Mouse (Mus musculus): Measurements from ENCODE around the gene Defb35. TPM values are rescaled to one million over a fixed set of nuclear protein-coding genes. Genes with fewer than 3 reads are reported as not detected.
"Not testable (repeated sequence)": the region's sequence is repeated elsewhere in the genome, so short reads cannot be mapped to it uniquely, and the experiment has no call there.

The Defb35 gene
- not detected in 3 replicates for total RNA-seq (2017)

- ATAC-seq (replicated peaks; ENCODE audit: insufficient number of reproducible peaks, low FRiP score, low TSS enrichment, poor library complexity, severe bottlenecking), result not testable (repeated sequence)
Measured at GRCm38 (mm10) chr8:21938052-21938451, at the start of gene Defb35. Gene Defb35 (plus strand): TSS chr8:21938352.

DNA sequence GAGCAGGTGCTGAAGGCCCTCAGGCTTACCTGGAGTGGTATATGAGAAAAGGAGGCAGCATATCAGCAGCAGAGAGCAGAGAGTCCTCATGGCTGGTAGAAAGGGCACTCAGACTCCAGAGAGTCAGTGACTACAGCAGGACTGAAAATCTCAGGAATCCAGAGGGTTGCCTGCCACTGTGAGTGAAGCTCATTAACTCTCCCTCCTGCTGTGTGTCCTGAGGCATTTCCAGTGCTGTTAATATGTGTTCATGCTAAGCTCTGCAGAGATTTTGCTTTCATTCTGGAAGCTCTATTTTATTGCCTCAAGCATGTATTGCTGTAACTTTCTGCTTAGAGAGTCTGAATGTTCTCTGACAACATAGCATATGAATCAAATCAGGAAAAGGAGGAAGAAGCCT is 31.9 kb upstream of the Defb35 start, which contains the start of gene Defb11:
Gene Defb11, minus strand, starts transcription at position 123 of the 400 bp plus-strand sequence.
- ATAC-seq (replicated peaks; ENCODE audit: insufficient number of reproducible peaks, low FRiP score, low TSS enrichment, poor library complexity, severe bottlenecking), result not testable (repeated sequence)

DNA sequence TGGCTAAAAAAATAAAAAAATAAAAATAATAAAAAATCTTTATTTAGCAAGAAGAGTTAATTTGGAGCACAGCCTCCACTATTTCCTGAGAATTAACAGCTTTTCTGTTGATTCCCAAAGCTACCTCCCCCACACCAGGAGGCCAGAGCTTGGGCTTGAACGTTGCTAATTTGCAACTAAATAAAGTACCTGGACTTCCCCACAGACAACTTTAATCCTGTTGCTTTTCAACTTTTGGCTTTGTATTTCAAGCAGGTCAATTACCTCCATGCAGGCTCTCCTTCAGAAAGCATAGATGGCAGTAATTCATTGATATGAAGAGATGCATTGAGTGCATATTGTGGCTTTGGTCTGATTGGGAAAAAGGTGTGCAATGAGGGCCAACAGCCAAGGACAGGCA is 26.2 kb upstream of the Defb35 start:
- no peak for ATAC-seq (replicated peaks; ENCODE audit: insufficient number of reproducible peaks, low FRiP score, low TSS enrichment, poor library complexity, severe bottlenecking)

DNA sequence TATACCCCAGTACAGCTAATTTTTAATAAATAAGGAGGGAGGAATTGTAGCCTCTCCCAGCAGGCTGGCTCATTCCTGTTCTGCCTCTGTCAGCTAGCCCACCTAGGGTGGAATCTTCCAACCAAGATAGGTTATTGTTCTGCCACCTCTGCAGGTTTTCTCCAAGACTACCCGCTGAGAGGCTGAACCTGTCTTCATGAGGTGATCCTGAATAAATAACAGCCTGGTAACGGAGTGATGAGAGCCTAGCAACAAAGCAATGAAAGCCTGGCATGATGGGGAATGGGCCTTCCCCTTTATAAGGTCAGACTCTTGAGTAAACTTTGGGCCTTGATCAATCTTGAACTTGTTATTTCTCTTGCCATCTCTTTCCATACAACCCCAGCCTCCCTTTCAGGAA is 25.6 kb upstream of the Defb35 start:
- ATAC-seq (replicated peaks; ENCODE audit: insufficient number of reproducible peaks, low FRiP score, low TSS enrichment, poor library complexity, severe bottlenecking), result no peak

DNA sequence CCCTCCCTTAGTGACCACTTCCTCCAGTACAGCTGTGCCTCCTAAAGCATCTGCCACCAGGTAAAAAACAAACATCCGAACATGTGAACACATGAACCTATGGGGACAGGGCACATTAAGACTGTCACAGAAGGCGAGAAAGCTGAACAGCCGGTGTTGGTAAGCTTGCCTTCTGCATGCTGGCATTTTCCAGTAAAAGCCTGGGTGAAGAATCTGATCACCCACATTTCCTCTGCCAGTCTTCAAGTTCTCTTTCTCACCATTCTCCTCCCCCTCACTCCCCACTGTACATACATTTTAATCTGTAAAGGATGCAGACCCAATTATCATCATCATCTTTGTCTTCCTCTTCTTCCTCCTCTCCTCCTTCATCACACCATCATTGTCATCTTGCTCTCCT is 22.5 kb upstream of the Defb35 start:
- no peak for ATAC-seq (replicated peaks; ENCODE audit: insufficient number of reproducible peaks, low FRiP score, low TSS enrichment, poor library complexity, severe bottlenecking)

- not testable (repeated sequence) for ATAC-seq (replicated peaks; ENCODE audit: insufficient number of reproducible peaks, low FRiP score, low TSS enrichment, poor library complexity, severe bottlenecking)
Measured at GRCm38 (mm10) chr8:21930754-21931153, 7.4 kb upstream of the Defb35 start.

DNA sequence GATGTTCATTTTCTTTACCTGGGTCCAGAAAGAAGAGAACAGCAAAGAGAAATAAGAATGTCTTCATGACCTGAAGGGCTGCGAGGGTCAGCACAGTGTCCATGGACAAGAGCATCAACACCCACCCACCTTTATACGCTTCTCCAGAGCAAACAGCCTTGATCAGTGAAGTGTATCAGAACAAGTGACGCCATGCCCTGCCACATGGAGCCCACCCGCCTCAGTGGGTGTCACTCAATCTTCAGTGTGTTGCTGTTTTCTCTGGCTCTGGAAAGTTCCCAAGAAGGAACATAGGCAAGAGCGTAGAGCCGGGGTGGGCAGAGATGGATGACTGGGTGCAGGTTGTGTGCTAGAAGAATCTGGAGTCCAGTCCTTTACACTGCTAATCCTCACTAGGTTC is 5.5 kb upstream of the Defb35 start, which contains the start of gene Defb15:
Gene Defb15, minus strand, starts transcription at position 101 of the 400 bp plus-strand sequence.
- ATAC-seq (replicated peaks; ENCODE audit: insufficient number of reproducible peaks, low FRiP score, low TSS enrichment, poor library complexity, severe bottlenecking), result no peak

DNA sequence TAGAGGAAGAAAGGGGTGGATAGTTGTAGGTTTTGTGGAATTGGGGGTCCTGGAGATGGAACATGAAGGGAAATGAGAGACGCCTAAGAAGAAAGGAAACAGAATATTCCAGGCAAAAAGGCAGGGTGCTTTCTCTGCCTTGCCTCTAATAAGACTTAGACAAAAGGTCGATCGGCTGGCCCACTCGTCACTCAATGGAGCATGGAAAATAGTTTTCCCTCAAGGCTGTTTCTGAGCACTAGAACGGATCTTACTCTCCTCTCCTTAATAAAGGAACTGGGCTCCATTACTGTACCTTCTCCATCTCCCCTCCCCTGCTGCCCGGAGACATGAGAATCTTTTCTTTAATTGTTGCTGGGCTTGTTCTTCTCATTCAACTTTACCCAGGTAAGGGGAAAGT is 8.3 kb downstream of the Defb35 start, which contains the start of gene Defb13:
Gene Defb13, plus strand, starts transcription at position 301 of the 400 bp plus-strand sequence.
- ATAC-seq (replicated peaks; ENCODE audit: insufficient number of reproducible peaks, low FRiP score, low TSS enrichment, poor library complexity, severe bottlenecking), result no peak

DNA sequence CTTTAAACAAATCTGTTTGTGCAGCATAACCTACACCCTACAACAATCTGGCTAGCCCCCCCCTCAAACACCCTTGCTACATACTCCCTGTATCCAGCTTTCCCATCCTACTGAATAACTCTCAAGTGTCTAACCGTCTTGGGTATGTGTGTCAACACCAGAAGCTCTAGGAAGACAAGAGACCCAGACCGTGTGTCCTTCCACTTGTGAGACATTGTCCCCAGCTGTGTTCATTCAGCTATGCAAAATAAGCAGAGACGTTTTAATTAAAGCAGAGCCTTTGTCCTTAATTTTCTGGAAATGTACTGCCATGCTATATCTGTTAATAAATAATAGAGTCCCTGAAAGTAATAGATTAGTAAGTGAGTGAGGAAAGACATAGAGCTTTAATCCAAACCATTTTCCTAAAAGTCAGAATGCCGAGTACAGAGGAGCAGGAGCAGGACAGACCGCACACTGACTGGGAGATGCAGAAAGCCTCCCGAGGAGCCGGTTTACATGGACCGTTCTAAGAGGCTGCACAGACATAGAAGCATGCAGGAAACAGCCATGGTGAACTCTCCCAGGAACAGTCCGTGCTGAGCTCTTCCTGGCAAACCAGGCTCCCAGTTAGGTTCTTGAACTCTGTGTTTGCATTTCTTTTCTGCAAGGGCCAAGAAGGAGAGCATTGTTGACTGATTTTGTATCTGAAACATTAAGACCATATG is 9.3 kb downstream of the Defb35 start:
- no peak for ATAC-seq (replicated peaks; ENCODE audit: insufficient number of reproducible peaks, low FRiP score, low TSS enrichment, poor library complexity, severe bottlenecking)

GRCm38 (mm10) chr8:21955321-21955720 is 17.2 kb downstream of the Defb35 start:
- no peak for ATAC-seq (replicated peaks; ENCODE audit: insufficient number of reproducible peaks, low FRiP score, low TSS enrichment, poor library complexity, severe bottlenecking)

- ATAC-seq (replicated peaks; ENCODE audit: insufficient number of reproducible peaks, low FRiP score, low TSS enrichment, poor library complexity, severe bottlenecking), result no peak
Measured at GRCm38 (mm10) chr8:21956336-21956735, 18.2 kb downstream of the Defb35 start.

DNA sequence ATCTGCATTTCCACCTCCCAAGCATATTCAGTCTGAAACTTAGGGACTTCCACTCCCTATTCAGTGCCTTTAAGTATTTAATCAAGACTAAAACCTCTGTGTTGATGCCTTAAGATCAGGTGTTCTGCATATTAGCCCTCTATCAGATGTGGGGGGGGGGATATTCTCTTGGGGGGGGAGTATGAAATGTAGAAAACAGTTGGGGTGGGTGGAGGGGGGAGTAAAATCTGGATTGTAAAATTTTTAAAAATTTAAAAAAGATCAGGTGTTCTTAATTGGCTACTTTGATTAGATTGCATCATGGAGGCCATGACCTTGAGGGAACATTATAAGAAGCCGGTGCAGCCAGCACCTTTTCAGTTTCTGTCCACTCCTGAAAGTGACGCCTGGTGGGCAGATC is 20.3 kb downstream of the Defb35 start, which contains the start of gene Fam90a1a:
Gene Fam90a1a, plus strand, starts transcription at position 301 of the 400 bp plus-strand sequence.
- no peak for ATAC-seq (replicated peaks; ENCODE audit: insufficient number of reproducible peaks, low FRiP score, low TSS enrichment, poor library complexity, severe bottlenecking)

- ATAC-seq (replicated peaks; ENCODE audit: insufficient number of reproducible peaks, low FRiP score, low TSS enrichment, poor library complexity, severe bottlenecking), result no peak
Measured at GRCm38 (mm10) chr8:21966646-21967045, 28.5 kb downstream of the Defb35 start.

DNA sequence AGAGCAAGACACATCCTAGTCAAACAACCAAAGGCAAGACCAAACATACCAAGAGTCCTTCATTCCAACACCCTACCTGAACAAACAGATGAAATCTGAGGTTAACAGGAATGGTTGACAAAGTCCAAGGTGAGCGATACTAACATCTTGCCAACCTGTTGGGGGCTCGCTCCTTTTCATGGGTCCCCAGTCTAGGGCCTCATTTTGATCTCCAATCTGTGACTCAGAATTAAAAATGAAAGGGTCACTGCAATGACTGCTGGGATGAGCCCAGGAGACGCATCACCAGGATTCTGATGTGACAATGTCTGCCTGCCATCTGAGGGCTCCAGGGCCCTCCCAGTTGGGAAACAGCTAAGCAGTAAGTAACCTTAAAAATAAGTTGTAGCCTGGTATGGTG is 31.3 kb downstream of the Defb35 start, which contains the start of gene Ccdc70:
Gene Ccdc70, plus strand, starts transcription at position 301 of the 400 bp plus-strand sequence.
- ATAC-seq (replicated peaks; ENCODE audit: insufficient number of reproducible peaks, low FRiP score, low TSS enrichment, poor library complexity, severe bottlenecking), result no peak

GRCm38 (mm10) chr8:21978193-21978592 is 40.0 kb downstream of the Defb35 start:
- no peak for ATAC-seq (replicated peaks; ENCODE audit: insufficient number of reproducible peaks, low FRiP score, low TSS enrichment, poor library complexity, severe bottlenecking)

DNA sequence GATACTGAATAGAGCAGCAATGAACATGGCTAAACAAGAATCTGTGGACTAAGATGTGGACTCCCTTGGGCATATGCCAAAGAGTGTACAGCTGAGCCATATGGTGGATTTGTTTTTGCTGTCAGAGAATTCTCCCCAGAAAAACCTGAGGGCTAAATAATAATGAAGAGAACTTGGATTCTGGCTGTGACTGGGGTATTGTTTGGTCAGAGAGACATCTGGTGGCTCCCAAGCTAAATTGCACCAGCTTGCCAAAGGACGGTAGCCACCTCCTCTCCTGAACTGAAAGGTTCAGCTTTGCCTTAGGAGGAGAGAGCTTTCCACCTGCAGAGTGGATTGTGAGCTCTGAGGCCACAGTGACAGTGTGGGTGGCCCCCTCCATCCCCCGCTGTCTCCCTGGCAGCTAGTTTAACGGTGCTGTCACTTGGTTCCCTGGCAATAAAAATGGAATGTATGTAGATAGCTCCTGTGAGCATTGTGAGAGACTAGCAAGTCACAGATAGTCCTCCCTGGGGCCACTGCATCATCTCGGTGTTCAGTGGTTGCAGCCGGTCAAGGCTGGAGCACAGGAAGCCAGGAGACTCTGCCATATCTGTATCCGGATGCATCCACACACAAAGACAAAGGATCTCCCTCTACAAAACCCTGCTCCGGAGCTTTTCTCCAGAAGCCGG is 43.6 kb downstream of the Defb35 start:
- no peak for ATAC-seq (replicated peaks; ENCODE audit: insufficient number of reproducible peaks, low FRiP score, low TSS enrichment, poor library complexity, severe bottlenecking)

Measured in monocyte, adult 5-6 weeks (primary cell).